Mouse (Mus musculus): ENCODE measurements around the gene Npas2. TPM values are rescaled to one million over a fixed set of nuclear protein-coding genes. Genes with fewer than 3 reads are reported as not detected.

Gene Npas2
- polyA plus RNA-seq, 1 experiment from 2014 or later = 0.17 TPM

DNA sequence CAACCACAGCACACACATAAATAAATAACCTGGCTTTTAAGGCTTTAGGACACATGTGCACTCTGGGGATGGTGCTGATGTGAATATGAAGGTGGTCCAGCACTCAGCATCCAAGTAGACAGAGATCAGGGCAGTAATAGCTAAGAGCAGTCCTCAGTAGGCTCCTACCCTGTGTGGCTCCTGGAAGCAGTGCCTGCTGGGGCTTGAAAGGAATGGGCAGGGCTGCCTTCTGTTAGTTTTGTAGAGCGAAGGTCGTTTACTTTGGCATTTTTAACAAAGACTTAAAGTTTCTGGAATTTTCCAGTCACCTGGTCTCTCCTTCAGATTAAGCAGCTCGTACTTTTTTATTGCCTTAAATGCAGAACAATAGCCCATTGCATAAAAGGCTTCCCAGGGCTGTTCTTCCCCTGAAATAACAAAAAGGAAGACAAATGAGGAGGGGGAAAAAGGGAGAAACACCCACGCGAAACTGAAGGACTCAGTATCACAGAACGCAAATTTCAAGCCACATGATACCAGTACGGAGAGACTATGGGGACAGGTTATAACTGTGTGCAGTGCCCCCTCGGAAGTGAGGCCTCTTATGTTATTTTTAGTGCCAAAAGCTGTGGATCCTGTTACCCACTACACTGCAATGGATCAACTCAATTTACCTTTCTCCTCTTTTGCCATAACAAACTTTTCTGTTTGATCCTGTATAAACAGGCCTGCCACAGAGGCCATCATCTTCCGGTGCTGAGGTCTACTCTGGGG is 44.1 kb downstream of the Npas2 start:
- H3K9me3 ChIP-seq (ENCODE audit: control insufficient read depth, low read length) = no peaks in the 10 kb centered on the region
- DNase-seq (ENCODE audit: low spot score) (no peak), ATAC-seq (ENCODE audit: insufficient read depth, low FRiP score, low TSS enrichment) (no peak)
- WGBS = 56% methylated on average over 9 of the region's 9 CpGs
- no peak overlapping the region for H3K4me2 ChIP-seq (ENCODE audit: low read depth)
- H3K4me1 ChIP-seq (ENCODE audit: control insufficient read depth, insufficient read depth, low read length) = no peaks in the 10 kb centered on the region
- no peak overlapping the region for H3K9ac ChIP-seq (ENCODE audit: low read length)
- no peaks in the 10 kb centered on the region for H3K27me3 ChIP-seq (ENCODE audit: control insufficient read depth, insufficient read depth, low read length)
- no peaks in the 10 kb centered on the region for H3K36me3 ChIP-seq (ENCODE audit: control insufficient read depth, insufficient read depth, low read length)
- H3K4me3 ChIP-seq (ENCODE audit: low read depth, low read length) = no peak overlapping the region
- H3K27ac ChIP-seq (ENCODE audit: low read depth, low read length) = no peak overlapping the region

DNA sequence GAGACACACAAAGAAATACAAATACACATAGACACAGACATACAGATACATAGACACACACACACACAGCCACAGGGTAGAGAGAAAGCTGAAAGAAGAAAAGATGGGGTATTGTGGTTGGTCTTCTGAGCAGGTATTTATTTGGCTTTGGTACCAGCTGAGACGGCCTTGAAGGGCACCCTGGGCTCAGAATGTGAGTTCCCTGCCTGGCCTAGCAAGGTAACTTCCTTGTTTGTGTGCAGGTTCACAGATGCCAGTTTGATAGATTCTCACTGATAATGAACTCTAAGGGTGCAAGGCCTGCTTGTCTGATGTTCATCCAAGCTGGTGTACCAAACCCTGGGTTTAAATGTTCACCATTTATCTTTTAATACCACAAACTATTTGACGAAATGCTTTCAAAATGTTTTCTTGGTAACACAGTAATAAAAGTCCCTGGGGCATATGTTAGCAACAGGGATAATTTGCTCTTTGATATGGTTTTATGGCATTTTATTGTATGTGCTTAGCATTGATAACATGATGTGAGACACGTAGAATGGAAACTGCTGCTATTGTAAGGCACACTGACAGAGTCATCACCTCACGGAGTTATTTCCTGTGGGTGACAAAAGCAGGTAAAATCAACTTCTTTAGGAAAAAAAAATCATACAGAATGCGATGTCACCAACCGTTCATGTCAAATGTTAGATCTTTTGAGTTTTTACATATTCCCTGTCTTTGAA is 47.5 kb downstream of the Npas2 start:
- Histone ChIP-seq H3K27me3 (ENCODE audit: control insufficient read depth, insufficient read depth, low read length) (no peaks in the 10 kb centered on the region), H3K4me2 (ENCODE audit: low read depth) (no peak overlapping the region), H3K4me1 (ENCODE audit: control insufficient read depth, insufficient read depth, low read length) (no peaks in the 10 kb centered on the region), H3K9me3 (ENCODE audit: control insufficient read depth, low read length) (no peaks in the 10 kb centered on the region), H3K9ac (ENCODE audit: low read length) (no peak overlapping the region), H3K27ac (ENCODE audit: low read depth, low read length) (no peak overlapping the region), H3K36me3 (ENCODE audit: control insufficient read depth, insufficient read depth, low read length) (no peaks in the 10 kb centered on the region), H3K4me3 (ENCODE audit: low read depth, low read length) (no peak overlapping the region)
- DNase-seq (ENCODE audit: low spot score) (no peak), ATAC-seq (ENCODE audit: insufficient read depth, low FRiP score, low TSS enrichment) (no peak)
- WGBS = 91% methylated on average over 6 of the region's 6 CpGs

DNA sequence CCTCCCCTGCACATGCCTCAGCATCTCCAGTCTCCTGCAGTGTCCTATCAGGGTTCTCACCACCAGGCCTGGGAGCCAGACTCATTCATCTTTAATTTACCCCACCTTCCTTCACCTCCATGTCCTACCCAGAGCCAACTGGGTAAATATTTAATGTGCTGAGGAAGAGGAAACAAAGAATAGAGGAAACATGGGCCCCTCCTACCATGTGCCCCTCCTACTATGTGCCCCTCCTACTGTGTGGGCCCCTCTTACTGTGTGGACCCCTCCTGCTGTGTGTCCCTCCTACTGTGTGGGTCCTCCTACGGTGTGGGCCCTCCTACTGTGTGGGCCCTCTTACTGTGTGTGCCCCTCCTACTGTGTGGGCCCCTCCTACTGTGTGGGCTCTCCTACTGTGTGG is 51.2 kb downstream of the Npas2 start:
- H3K27ac ChIP-seq (ENCODE audit: low read depth, low read length) = no peak overlapping the region
- H3K27me3 ChIP-seq (ENCODE audit: control insufficient read depth, insufficient read depth, low read length) = no peaks in the 10 kb centered on the region
- no peak for DNase-seq (ENCODE audit: low spot score)
- no peaks in the 10 kb centered on the region for H3K4me1 ChIP-seq (ENCODE audit: control insufficient read depth, insufficient read depth, low read length)
- ATAC-seq (ENCODE audit: insufficient read depth, low FRiP score, low TSS enrichment) = no peak
- H3K36me3 ChIP-seq (ENCODE audit: control insufficient read depth, insufficient read depth, low read length) = no peaks in the 10 kb centered on the region
- no peak overlapping the region for H3K4me2 ChIP-seq (ENCODE audit: low read depth)
- H3K9ac ChIP-seq (ENCODE audit: low read length) = no peak overlapping the region
- no peak overlapping the region for H3K4me3 ChIP-seq (ENCODE audit: low read depth, low read length)
- H3K9me3 ChIP-seq (ENCODE audit: control insufficient read depth, low read length) = no peaks in the 10 kb centered on the region
- WGBS = 39% methylated on average over 1 of the region's 1 CpGs

DNA sequence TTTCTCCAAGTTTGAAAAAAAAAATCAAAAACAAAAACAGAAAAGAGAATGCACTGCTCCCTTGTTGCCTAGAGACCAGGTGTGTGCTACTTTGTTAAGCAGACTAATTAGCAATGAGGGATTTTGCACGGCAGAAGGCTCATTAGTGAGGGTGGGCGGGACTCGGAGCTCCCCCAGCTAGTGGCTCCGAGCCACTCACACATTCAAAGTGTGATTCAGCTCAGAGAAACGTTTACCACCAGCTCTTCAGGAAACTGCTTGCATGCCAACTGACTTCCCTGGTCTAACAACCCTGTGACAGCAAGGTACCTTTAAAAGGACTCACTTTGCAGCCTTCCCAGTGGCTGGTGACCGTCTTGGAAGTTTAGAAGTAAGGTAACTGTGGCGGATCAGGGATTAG is 58.1 kb downstream of the Npas2 start:
- Histone ChIP-seq H3K36me3 (ENCODE audit: control insufficient read depth, insufficient read depth, low read length) (no peaks in the 10 kb centered on the region), H3K4me3 (ENCODE audit: low read depth, low read length) (no peak overlapping the region), H3K4me1 (ENCODE audit: control insufficient read depth, insufficient read depth, low read length) (no peaks in the 10 kb centered on the region), H3K4me2 (ENCODE audit: low read depth) (no peak overlapping the region), H3K9ac (ENCODE audit: low read length) (no peak overlapping the region), H3K27me3 (ENCODE audit: control insufficient read depth, insufficient read depth, low read length) (no peaks in the 10 kb centered on the region), H3K9me3 (ENCODE audit: control insufficient read depth, low read length) (no peaks in the 10 kb centered on the region), H3K27ac (ENCODE audit: low read depth, low read length) (no peak overlapping the region)
- DNase-seq (ENCODE audit: low spot score) (no peak), ATAC-seq (ENCODE audit: insufficient read depth, low FRiP score, low TSS enrichment) (no peak)
- 31% methylated on average over 7 of the region's 7 CpGs for WGBS

DNA sequence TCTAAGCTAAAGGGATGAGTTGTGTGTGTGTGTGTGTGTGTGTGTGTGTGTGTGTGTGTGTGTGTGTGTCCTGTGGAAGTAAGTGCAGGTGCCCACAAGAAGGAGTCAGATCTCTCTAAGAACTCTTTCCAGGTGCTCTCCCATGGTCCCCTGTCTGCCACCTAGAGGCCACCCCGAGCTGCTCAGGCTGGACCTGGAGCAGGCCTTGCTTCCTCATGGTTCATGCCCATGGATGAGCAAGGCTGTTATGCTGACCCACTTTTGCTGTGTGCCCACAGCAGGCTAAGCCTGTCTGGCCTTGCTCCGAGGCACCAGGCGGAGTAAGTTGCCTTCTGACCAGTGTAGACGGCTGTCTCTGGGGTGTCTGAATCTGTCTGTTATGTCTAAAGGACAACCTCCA is 60.2 kb downstream of the Npas2 start:
- WGBS = 71% methylated on average over 4 of the region's 4 CpGs
- H3K9ac ChIP-seq (ENCODE audit: low read length) = no peak overlapping the region
- no peaks in the 10 kb centered on the region for H3K4me1 ChIP-seq (ENCODE audit: control insufficient read depth, insufficient read depth, low read length)
- H3K27me3 ChIP-seq (ENCODE audit: control insufficient read depth, insufficient read depth, low read length) = no peaks in the 10 kb centered on the region
- H3K36me3 ChIP-seq (ENCODE audit: control insufficient read depth, insufficient read depth, low read length) = no peaks in the 10 kb centered on the region
- no peak overlapping the region for H3K27ac ChIP-seq (ENCODE audit: low read depth, low read length)
- no peak for ATAC-seq (ENCODE audit: insufficient read depth, low FRiP score, low TSS enrichment)
- no peak overlapping the region for H3K4me3 ChIP-seq (ENCODE audit: low read depth, low read length)
- H3K4me2 ChIP-seq (ENCODE audit: low read depth) = no peak overlapping the region
- no peaks in the 10 kb centered on the region for H3K9me3 ChIP-seq (ENCODE audit: control insufficient read depth, low read length)
- DNase-seq (ENCODE audit: low spot score) = no peak

DNA sequence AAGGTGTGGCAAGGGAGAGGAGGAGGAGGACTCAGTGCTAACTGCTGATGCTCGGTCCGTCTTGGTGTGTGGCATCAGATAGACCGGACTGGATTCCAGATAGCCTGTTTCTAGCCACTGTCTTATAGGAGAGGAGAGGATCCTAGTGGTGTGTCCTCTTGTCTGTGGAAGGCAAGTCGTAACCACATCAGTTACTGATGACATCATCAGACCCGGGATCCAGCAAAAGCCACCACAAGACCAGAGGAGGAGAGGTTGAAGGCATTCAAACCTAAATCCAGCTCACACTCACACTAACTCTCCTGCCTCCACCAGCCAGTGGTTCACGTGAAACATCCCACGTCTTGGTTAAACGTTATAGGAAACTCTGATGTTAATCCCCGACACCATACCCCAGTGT is 62.5 kb downstream of the Npas2 start:
- WGBS = 88% methylated on average over 9 of the region's 9 CpGs
- ATAC-seq (ENCODE audit: insufficient read depth, low FRiP score, low TSS enrichment) (no peak), DNase-seq (ENCODE audit: low spot score) (no peak)
- Histone ChIP-seq H3K4me3 (ENCODE audit: low read depth, low read length) (no peak overlapping the region), H3K4me2 (ENCODE audit: low read depth) (no peak overlapping the region), H3K9me3 (ENCODE audit: control insufficient read depth, low read length) (no peaks in the 10 kb centered on the region), H3K36me3 (ENCODE audit: control insufficient read depth, insufficient read depth, low read length) (no peaks in the 10 kb centered on the region), H3K27me3 (ENCODE audit: control insufficient read depth, insufficient read depth, low read length) (no peaks in the 10 kb centered on the region), H3K27ac (ENCODE audit: low read depth, low read length) (no peak overlapping the region), H3K9ac (ENCODE audit: low read length) (no peak overlapping the region), H3K4me1 (ENCODE audit: control insufficient read depth, insufficient read depth, low read length) (no peaks in the 10 kb centered on the region)

DNA sequence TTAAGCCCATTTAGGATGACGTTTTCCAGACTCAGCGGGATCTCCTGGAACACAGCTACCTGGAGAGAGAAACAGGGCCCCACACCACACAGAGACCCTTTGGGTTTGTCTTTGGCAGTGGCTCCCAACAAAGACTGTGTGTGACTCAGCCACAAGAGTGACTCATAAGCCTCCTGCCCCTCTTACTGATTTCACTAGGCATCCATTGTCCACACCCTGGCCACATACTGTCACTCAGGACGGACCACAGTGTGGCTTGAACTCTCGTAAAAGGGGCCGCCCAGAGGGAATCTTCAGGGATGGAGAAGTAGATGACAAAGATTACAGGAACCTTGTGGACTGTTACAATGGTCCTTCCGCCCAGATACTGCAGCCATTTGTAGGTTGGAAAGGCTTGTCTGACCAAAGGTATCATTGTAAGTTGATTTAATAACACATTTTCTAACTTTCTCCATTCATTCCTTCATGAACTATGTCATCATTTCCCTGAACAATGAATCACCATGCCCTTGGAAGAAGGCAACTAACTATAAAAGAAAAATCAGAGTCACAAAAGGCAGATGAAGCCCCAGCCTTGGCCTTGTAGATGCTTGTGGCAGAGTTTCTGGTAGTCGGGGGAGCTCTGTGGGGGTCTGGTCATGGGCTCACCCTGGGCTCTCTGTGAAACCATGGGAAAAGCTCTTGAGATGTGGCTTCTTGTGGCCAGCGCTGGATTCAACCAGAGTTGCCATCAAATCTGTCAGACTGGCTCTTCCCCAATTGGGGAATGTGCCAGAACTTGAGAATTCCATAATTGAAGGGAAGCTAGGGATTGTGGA is 63.2 kb downstream of the Npas2 start:
- H3K27me3 ChIP-seq (ENCODE audit: control insufficient read depth, insufficient read depth, low read length) = no peaks in the 10 kb centered on the region
- H3K4me2 ChIP-seq (ENCODE audit: low read depth) = no peak overlapping the region
- no peak overlapping the region for H3K9ac ChIP-seq (ENCODE audit: low read length)
- H3K4me3 ChIP-seq (ENCODE audit: low read depth, low read length) = no peak overlapping the region
- ATAC-seq (ENCODE audit: insufficient read depth, low FRiP score, low TSS enrichment) (no peak), DNase-seq (ENCODE audit: low spot score) (no peak)
- 83% methylated on average over 8 of the region's 8 CpGs for WGBS
- H3K9me3 ChIP-seq (ENCODE audit: control insufficient read depth, low read length) = no peaks in the 10 kb centered on the region
- H3K27ac ChIP-seq (ENCODE audit: low read depth, low read length) = no peak overlapping the region
- no peaks in the 10 kb centered on the region for H3K4me1 ChIP-seq (ENCODE audit: control insufficient read depth, insufficient read depth, low read length)
- no peaks in the 10 kb centered on the region for H3K36me3 ChIP-seq (ENCODE audit: control insufficient read depth, insufficient read depth, low read length)

DNA sequence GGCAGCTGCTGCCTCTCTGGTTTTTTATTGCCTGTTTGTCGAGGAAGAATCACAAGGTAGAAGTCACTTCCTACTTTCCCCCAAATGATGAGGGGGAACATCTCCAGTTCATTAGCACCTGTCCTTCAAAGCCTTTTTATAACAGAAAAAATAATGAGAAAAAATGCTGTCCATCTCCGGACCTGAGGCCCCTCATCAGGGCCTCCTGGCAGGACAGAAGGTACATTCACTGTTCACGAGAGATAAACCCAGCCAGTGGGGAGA is 63.7 kb downstream of the Npas2 start:
- Histone ChIP-seq H3K9ac (ENCODE audit: low read length) (no peak overlapping the region), H3K4me2 (ENCODE audit: low read depth) (no peak overlapping the region), H3K4me3 (ENCODE audit: low read depth, low read length) (no peak overlapping the region), H3K9me3 (ENCODE audit: control insufficient read depth, low read length) (no peaks in the 10 kb centered on the region), H3K27me3 (ENCODE audit: control insufficient read depth, insufficient read depth, low read length) (no peaks in the 10 kb centered on the region), H3K36me3 (ENCODE audit: control insufficient read depth, insufficient read depth, low read length) (no peaks in the 10 kb centered on the region), H3K27ac (ENCODE audit: low read depth, low read length) (no peak overlapping the region), H3K4me1 (ENCODE audit: control insufficient read depth, insufficient read depth, low read length) (no peaks in the 10 kb centered on the region)
- no peak for ATAC-seq (ENCODE audit: insufficient read depth, low FRiP score, low TSS enrichment)
- WGBS = 71% methylated on average over 3 of the region's 3 CpGs
- no peak for DNase-seq (ENCODE audit: low spot score)

All from neural tube, embryonic 11.5 days (tissue).